Mouse (Mus musculus) layer of hippocampus, adult 18-20 months (tissue): ENCODE measurements around the gene Atp6v1b1. TPM values are rescaled to one million over a fixed set of nuclear protein-coding genes. Genes with fewer than 3 reads are reported as not detected.
A peak's percentile ranks its signal among the peaks of the same experiment; 100 is the strongest.

Experiments
- DNase-seq, 2 experiments: peaks; one replicate each; pipeline ENCODE4 v3.0.0; 2022; ENCODE audit warnings: low spot score in 2 of 2
- total RNA-seq, 2 experiments: library from RNA; stranded (reverse); gene quantifications; 2 replicates each; pipeline ENCODE4 v1.2.3; 2021

The Atp6v1b1 gene
- total RNA-seq, 2 experiments from 2014 or later: 0.20 to 0.37 TPM

- DNase-seq: no peak
Observed at GRCm38 (mm10) chr6:83715461-83716196, 27.2 kb upstream of the Atp6v1b1 start.

- no peak for DNase-seq
Observed at GRCm38 (mm10) chr6:83717026-83717425, 25.8 kb upstream of the Atp6v1b1 start.

DNA sequence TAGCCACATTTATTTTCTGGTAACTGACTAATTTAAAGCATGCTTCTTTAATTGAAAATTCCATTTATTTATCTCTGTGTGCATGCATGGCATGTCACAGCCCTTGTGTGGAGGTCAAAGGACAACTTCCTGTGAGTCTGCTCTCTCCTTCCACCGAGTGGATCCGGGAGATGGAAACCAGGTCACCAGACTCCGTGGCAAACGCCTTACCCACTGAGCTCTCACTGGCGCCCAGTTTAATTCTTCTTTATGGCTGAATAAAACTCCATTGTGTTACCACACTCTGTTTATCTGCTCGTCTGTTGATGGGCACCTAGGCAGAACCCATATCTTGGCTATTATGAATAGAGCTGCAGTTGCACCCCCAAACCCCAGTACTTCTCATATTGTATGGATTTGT lies 20.3 kb upstream of the Atp6v1b1 start:
- no peak for DNase-seq

- DNase-seq: no peak
Observed at GRCm38 (mm10) chr6:83727178-83727577, 15.6 kb upstream of the Atp6v1b1 start.

DNA sequence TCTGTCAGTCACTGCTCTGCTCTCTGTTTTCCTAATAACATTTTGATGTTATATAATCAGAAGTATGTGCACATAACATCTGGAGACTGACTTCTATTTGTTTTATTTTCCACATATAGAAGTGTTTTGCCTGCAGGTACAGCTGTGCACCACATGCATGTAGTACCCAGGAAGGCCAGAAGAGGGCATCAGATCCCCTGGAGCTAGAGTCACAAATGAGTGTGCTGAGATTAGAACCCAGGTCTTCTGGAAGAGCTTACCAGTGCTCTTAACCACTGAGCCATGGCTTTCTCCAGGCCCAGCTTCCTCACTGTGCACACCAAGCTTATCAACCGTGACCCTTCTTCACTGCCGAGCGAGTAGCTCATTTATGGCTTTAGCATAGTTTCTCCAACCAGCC lies 14.3 kb upstream of the Atp6v1b1 start:
- no peak for DNase-seq

- peak; percentile 36 to 54 for DNase-seq
Observed at GRCm38 (mm10) chr6:83729350-83729970, 13.3 kb upstream of the Atp6v1b1 start.

- peak in 1 of 2 experiments; percentile 47 for DNase-seq
Observed at GRCm38 (mm10) chr6:83731128-83731527, 11.7 kb upstream of the Atp6v1b1 start.

- DNase-seq: no peak
Observed at GRCm38 (mm10) chr6:83737311-83737710, 5.5 kb upstream of the Atp6v1b1 start.

GRCm38 (mm10) chr6:83738596-83738995 lies 4.2 kb upstream of the Atp6v1b1 start:
- DNase-seq: no peak

GRCm38 (mm10) chr6:83743212-83743611 lies 422 bp downstream of the Atp6v1b1 start:
- no peak for DNase-seq

DNA sequence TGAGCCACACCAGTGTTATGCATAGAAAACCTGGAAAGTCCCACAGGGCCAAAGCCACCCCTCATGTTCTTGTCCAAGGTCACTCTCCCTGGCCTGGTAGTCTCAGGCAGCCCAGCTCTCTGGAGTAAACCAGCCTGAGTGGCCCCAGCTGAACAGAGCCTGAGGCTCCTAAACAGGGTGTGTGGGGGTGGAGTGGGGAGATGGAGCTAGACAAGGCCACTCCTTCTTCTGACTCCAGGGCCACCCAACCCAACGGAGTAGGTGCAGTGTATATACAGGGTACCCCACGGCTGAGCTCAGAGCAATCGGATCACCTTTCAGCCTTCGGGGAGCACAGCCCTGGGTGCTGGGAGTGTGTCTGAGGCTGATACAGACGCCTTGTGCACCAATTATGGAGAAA lies 1.3 kb downstream of the Atp6v1b1 start:
- no peak for DNase-seq

DNA sequence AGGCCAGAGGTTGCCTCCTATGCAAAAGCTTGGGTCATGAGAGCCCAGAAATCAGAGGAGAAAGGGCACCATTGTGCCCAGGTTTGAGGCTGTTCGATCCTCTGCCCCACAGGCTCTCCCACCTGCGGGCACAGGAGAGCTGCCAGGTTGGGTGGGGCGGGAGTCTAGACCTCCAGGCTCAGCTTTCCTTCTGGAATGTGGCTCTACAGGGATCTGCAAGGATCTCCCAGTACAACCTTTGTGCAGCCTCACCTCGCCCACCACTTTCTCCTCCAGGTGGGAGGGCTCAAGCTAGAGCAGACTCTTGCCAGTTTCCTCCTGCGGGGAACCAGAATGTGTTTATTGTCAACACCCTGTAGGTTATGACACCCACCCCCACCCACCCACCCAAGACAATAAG lies 1.8 kb downstream of the Atp6v1b1 start:
- DNase-seq: no peak

DNA sequence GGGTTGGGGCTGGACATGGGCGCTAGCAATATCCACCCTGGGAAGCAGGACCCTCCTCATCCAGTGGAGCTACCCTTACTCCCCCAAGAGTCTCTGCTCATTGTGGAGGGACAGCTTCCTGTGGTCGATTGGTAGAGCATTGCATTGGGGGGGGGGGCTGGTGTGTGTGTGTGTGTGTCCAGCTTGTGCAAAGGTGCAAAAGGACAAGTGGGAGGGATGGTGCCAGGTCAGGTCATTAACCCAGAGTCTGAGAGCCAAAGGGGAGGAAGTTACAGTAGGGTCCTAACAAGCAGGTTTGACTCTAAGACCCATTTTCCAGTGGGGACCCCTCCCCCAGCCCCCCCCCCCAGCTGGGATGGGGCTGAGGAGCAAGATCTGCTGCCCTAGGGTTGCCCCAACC lies 2.7 kb downstream of the Atp6v1b1 start:
- DNase-seq: no peak

DNA sequence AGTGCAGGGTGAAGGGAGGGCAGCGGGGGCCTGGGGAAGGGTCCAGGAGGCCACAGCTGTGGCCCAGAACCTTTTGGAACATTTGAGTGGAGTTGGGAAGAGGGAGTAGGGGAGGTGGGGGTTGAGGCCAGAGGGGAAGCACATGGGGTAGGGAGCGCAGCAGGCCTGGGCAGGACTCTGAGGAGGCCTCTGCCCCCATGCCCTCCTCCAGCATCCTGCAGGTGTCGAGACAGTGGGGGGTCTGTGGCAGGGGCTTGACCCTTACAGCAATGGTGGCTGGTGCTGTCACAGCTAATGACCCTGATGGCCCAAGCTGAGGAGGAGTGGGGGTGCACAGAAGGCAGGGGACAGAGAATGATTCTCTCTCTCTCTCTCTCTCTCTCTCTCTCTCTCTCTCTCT lies 6.5 kb downstream of the Atp6v1b1 start:
- DNase-seq: no peak

DNA sequence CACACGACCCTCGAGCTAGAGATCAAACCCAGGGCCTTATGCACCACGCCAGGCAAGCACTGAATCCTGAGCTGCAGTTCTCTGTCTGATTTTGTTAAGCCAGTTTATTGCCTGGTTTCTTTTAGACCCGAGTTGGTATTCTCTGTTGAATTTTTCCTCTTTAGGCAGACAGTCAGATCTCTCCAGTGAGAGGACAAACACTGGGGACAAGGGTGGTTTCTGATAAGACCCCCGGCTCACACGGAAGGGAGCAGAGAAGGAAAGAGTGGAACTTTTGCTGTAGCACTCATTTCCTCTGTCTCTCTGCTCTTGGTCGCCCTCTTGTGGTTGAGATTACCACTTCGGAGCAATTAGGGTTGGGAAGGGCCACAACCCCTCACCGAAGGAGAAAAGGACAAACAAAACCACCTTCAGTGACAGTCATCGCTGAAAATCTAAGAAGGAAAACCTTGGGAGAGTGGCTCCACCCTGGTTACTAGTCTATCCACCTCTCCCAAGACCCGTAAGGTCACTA lies 7.4 kb downstream of the Atp6v1b1 start:
- DNase-seq: peak in 1 of 2 experiments; percentile 57

GRCm38 (mm10) chr6:83756051-83756450 lies 13.3 kb downstream of the Atp6v1b1 start:
- DNase-seq: no peak

DNA sequence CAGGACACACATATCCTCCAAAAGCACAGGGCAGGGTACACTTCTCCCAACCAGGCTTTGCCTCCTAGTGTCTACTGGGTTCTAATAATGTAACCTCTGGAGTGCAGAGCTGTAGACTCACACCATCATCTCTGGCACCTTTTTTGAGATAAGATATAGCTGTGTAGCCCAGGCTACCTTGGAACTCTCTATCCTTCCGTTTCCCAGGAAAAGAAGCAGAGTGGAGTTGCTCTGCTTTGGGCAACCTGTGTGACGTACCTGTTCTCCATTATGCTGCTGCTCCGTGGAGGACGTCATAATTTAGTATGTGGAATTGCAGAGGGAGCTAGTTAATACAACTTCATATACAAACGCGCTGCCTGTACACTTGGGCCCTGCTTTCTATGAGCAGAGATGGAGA lies 19.6 kb downstream of the Atp6v1b1 start, which contains the start of gene Ankrd53:
Ankrd53 (plus strand) TSS at position 301 of the 400 bp plus-strand sequence.
- DNase-seq: no peak

GRCm38 (mm10) chr6:83762880-83763431 lies 20.2 kb downstream of the Atp6v1b1 start:
- DNase-seq: no peak

GRCm38 (mm10) chr6:83766982-83767381 lies 24.2 kb downstream of the Atp6v1b1 start:
- DNase-seq: no peak

DNA sequence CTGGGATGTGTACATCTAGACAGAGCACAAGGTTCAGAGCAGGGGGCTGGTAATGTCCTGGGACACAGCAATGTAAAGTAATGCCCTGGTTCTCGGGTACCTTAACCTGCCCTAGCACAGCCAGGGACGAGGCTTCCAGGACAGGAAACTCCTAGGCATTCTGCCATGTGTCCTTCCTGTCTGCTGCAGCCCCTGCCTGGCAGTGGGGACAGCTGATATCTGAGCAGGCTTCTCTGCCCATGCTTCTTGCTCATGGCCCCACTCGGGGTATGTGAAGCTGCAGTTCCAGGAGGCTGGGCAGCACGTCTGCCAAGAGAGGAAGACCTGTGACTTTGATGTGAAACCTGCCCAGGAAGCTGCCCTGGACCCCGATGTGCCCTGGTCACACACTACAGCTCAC lies 25.7 kb downstream of the Atp6v1b1 start:
- DNase-seq: no peak

- DNase-seq: no peak
Observed at GRCm38 (mm10) chr6:83774126-83774525, 31.3 kb downstream of the Atp6v1b1 start.
